Mouse (Mus musculus) liver, embryonic 12.5 days (tissue): ENCODE results near the gene Aipl1. TPM values are rescaled to one million over a fixed set of nuclear protein-coding genes. Genes with fewer than 3 reads are reported as not detected.

Experiments
- ATAC-seq: fragments of 200-750 bp; cut with Nextera tagmentation; 2 replicates; pipeline ENCODE4 v1.8.0; 2017; ENCODE audit warnings: moderate number of reproducible peaks, mild to moderate bottlenecking, moderate library complexity
- H3K27ac ChIP-seq: fragments of 300-500 bp; sonication (generic); 2 replicates; pipeline ENCODE4 v1.5.1; 2016; ENCODE audit warnings: mild to moderate bottlenecking
- H3K27me3 ChIP-seq: fragments of 300-500 bp; sonication (generic); replicated peaks from 2 replicates; pipeline ENCODE4 v1.6.1; 2016; ENCODE audit warnings: mild to moderate bottlenecking, moderate library complexity
- H3K36me3 ChIP-seq: fragments of 300-500 bp; sonication (generic); 2 replicates; pipeline ENCODE4 v1.6.1; 2016; ENCODE audit warnings: mild to moderate bottlenecking, moderate library complexity
- H3K4me1 ChIP-seq: fragments of 300-500 bp; sonication (generic); 2 replicates; pipeline ENCODE4 v1.6.1; 2016
- H3K4me2 ChIP-seq: fragments of 300-500 bp; sonication (generic); 2 replicates; pipeline ENCODE4 v1.6.1; 2016; ENCODE audit warnings: mild to moderate bottlenecking, moderate library complexity
- H3K4me3 ChIP-seq: fragments of 300-500 bp; sonication (generic); 2 replicates; pipeline ENCODE4 v1.5.1; 2016; ENCODE audit warnings: mild to moderate bottlenecking, moderate library complexity
- H3K9ac ChIP-seq: fragments of 300-500 bp; sonication (generic); 2 replicates; pipeline ENCODE4 v1.6.1; 2016; ENCODE audit warnings: mild to moderate bottlenecking, moderate library complexity
- H3K9me3 ChIP-seq: fragments of 300-500 bp; sonication (generic); replicated peaks from 2 replicates; pipeline ENCODE4 v1.6.1; 2016; ENCODE audit warnings: mild to moderate bottlenecking, moderate library complexity
- WGBS: fragments of 180-500 bp; shearing (Covaris S2); methylation state at CpG from one replicate; pipeline ENCODE4 v1.1.7; 2016; ENCODE audit not compliant: insufficient replicate concordance; 5-methylcytosine and 5-hydroxymethylcytosine counted together
- polyA plus RNA-seq: library from polyadenylated mRNA; unstranded; fragments of >200 nt; fragmentation: Nextera tagmentation; extraction: Ambion mirVana; gene quantifications from 2 replicates; pipeline ENCODE4 v1.2.1, GENCODE M21; 2016

Gene Aipl1
- polyA plus RNA-seq, 1 experiment from 2014 or later, result 0.13 TPM

DNA sequence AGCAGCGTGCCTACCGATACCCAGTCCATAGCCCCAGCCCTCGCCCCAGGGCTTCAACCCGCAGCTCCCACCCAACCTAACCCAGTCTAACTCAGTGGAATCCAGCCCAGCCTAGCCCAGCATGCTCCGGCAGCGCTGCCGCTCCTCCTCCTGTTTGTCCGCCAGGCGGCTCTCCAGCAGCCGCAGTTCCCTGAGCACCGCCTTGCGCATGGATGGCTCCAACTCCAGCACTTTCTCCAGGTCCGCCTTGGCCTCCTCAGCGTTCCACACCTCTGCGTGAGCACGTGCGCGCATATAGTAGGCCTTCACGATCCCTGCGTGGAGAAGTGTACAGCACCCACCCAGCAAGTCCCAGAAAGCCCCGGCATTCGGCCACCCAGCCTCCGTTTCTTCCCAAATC is 8.2 kb downstream of the Aipl1 start:
- H3K27me3 ChIP-seq, result peaks cover 24% of the 10 kb centered on the region
- no peak overlapping the region for H3K9ac ChIP-seq
- 0 out of 2 replicates have a peak, but pooled peaks cover 2% of the 10 kb centered on the region for H3K4me1 ChIP-seq
- H3K4me3 ChIP-seq, result no peak overlapping the region
- no peaks in the 10 kb centered on the region for H3K9me3 ChIP-seq
- no peak for ATAC-seq
- H3K27ac ChIP-seq, result no peak overlapping the region
- H3K4me2 ChIP-seq, result no peak overlapping the region
- WGBS, result 22% methylated on average over 23 of the region's 23 CpGs
- no peaks in the 10 kb centered on the region for H3K36me3 ChIP-seq

GRCm38 (mm10) chr11:72027836-72028235 is 9.5 kb downstream of the Aipl1 start:
- H3K36me3 ChIP-seq, result no peaks in the 10 kb centered on the region
- peaks cover 24% of the 10 kb centered on the region for H3K27me3 ChIP-seq
- no peaks in the 10 kb centered on the region for H3K9me3 ChIP-seq
- no peak for ATAC-seq
- H3K4me2 ChIP-seq, result no peak overlapping the region
- H3K9ac ChIP-seq, result no peak overlapping the region
- no peak overlapping the region for H3K4me3 ChIP-seq
- 63% methylated on average over 9 of the region's 9 CpGs for WGBS
- 0 out of 2 replicates have a peak, but pooled peaks cover 11% of the 10 kb centered on the region for H3K4me1 ChIP-seq
- no peak overlapping the region for H3K27ac ChIP-seq

- Histone ChIP-seq H3K27ac (no peak overlapping the region), H3K4me2 (no peak overlapping the region), H3K9ac (no peak overlapping the region), H3K4me1 (peaks cover 16% of the 10 kb centered on the region; the same call in 1 of the 2 replicates), H3K36me3 (no peaks in the 10 kb centered on the region), H3K27me3 (peaks cover 24% of the 10 kb centered on the region), H3K9me3 (no peaks in the 10 kb centered on the region), H3K4me3 (no peak overlapping the region)
- no peak for ATAC-seq
- 79% methylated on average over 9 of the region's 9 CpGs for WGBS
Measured at GRCm38 (mm10) chr11:72026516-72026915, 10.8 kb downstream of the Aipl1 start.

GRCm38 (mm10) chr11:72025843-72026242 is 11.5 kb downstream of the Aipl1 start:
- no peak overlapping the region for H3K4me3 ChIP-seq
- peaks cover 24% of the 10 kb centered on the region for H3K27me3 ChIP-seq
- H3K9ac ChIP-seq, result no peak overlapping the region
- no peak overlapping the region for H3K27ac ChIP-seq
- H3K36me3 ChIP-seq, result no peaks in the 10 kb centered on the region
- peaks cover 16% of the 10 kb centered on the region; the same call in 1 of the 2 replicates for H3K4me1 ChIP-seq
- 23% methylated on average over 5 of the region's 5 CpGs for WGBS
- H3K4me2 ChIP-seq, result no peak overlapping the region
- no peak for ATAC-seq
- H3K9me3 ChIP-seq, result no peaks in the 10 kb centered on the region

GRCm38 (mm10) chr11:72024193-72024781 is 13.0 kb downstream of the Aipl1 start:
- no peaks in the 10 kb centered on the region for H3K36me3 ChIP-seq
- peaks cover 9% of the 10 kb centered on the region for H3K27me3 ChIP-seq
- no peak overlapping the region for H3K27ac ChIP-seq
- peak; percentile 19; the same call in 1 of the 2 replicates for ATAC-seq
- no peaks in the 10 kb centered on the region for H3K9me3 ChIP-seq
- no peak overlapping the region for H3K4me3 ChIP-seq
- 32% methylated on average over 5 of the region's 5 CpGs for WGBS
- H3K9ac ChIP-seq, result no peak overlapping the region
- H3K4me2 ChIP-seq, result no peak overlapping the region
- peaks cover 16% of the 10 kb centered on the region; the same call in 1 of the 2 replicates for H3K4me1 ChIP-seq

DNA sequence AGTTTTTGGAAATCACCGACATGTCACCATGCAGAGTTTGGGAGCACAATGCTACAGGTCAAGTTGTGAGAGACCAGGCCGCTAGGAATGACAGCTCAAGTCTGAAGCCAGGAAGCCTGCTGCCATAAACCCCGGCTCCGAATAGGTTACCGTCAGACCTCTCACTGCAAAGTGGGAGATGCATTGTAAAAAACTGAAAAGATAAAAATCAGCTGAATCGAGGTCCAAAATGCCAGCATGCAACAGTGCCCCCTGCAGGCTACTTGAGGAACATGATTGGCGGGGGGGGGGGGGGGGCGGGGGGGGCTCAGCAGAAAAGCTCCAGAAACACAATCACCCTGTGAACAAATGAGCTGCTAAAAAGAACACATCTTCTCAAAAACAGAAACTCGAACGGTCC is 13.7 kb downstream of the Aipl1 start:
- peaks cover 2% of the 10 kb centered on the region; the same call in 1 of the 2 replicates for H3K27me3 ChIP-seq
- no peak overlapping the region for H3K9ac ChIP-seq
- no peak overlapping the region for H3K27ac ChIP-seq
- H3K4me3 ChIP-seq, result no peak overlapping the region
- H3K9me3 ChIP-seq, result no peaks in the 10 kb centered on the region
- WGBS, result 31% methylated on average over 10 of the region's 10 CpGs
- peaks cover 16% of the 10 kb centered on the region; the same call in 1 of the 2 replicates for H3K4me1 ChIP-seq
- H3K36me3 ChIP-seq, result no peaks in the 10 kb centered on the region
- ATAC-seq, result no peak
- H3K4me2 ChIP-seq, result no peak overlapping the region

GRCm38 (mm10) chr11:72022827-72023226 is 14.5 kb downstream of the Aipl1 start:
- peaks cover 16% of the 10 kb centered on the region; the same call in 1 of the 2 replicates for H3K4me1 ChIP-seq
- no peak overlapping the region for H3K9ac ChIP-seq
- no peak for ATAC-seq
- no peak overlapping the region for H3K4me2 ChIP-seq
- no peaks in the 10 kb centered on the region for H3K27me3 ChIP-seq
- H3K36me3 ChIP-seq, result no peaks in the 10 kb centered on the region
- H3K9me3 ChIP-seq, result no peaks in the 10 kb centered on the region
- H3K4me3 ChIP-seq, result no peak overlapping the region
- WGBS, result 74% methylated on average over 6 of the region's 6 CpGs
- no peak overlapping the region for H3K27ac ChIP-seq

DNA sequence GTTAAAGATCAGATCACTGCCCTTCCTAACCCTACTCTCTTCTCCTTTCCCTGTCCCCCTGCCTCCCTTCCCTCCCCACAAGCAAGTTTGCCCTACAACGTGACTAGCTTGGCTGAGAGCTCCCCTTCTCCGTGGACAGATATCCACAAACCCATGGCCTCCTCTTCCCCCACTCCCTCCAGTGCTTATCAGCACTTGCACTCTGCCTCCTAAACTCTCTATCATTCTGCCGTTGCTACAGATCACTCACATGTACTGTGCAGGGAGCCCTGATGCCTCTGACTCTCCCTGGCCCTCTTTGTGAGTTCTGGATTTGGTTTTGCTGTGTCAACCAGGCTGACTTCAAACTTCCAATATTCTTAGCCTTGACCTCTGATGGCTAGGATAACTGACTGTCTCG is 16.3 kb downstream of the Aipl1 start:
- peak; percentile 78 for ATAC-seq
- Histone ChIP-seq H3K9me3 (no peaks in the 10 kb centered on the region), H3K27ac (no peak overlapping the region), H3K4me3 (no peak overlapping the region), H3K4me1 (peaks cover 16% of the 10 kb centered on the region; the same call in 1 of the 2 replicates), H3K27me3 (no peaks in the 10 kb centered on the region), H3K36me3 (no peaks in the 10 kb centered on the region), H3K4me2 (no peak overlapping the region), H3K9ac (no peak overlapping the region)
- WGBS, result 30% methylated on average over 4 of the region's 4 CpGs

DNA sequence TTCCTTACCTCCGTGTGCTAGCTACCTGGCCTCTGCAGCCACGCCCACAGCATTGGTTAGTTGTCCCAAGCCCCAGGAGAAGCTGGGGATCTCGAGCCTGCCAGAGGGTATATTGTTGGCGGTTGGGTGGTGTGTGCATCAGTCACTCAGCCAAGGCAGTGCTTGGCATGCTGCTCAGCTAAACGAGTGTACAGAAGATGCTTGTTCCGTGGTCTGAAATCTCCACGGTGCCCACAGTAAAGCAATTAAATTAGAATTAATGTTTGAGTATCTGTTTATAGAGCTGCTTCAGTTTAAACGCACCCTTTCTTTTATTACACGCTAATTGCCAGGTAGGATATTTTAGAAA is 20.1 kb downstream of the Aipl1 start:
- no peak for ATAC-seq

GRCm38 (mm10) chr11:72016518-72017252 is 20.6 kb downstream of the Aipl1 start:
- H3K9me3 ChIP-seq, result no peaks in the 10 kb centered on the region
- no peaks in the 10 kb centered on the region for H3K36me3 ChIP-seq
- H3K27me3 ChIP-seq, result peaks cover 3% of the 10 kb centered on the region
- no peak overlapping the region for H3K27ac ChIP-seq
- H3K4me3 ChIP-seq, result no peak overlapping the region
- ATAC-seq, result no peak
- H3K4me1 ChIP-seq, result peaks cover 2% of the 10 kb centered on the region; the same call in 1 of the 2 replicates
- no peak overlapping the region for H3K9ac ChIP-seq
- no peak overlapping the region for H3K4me2 ChIP-seq
- WGBS, result 56% methylated on average over 13 of the region's 13 CpGs

More for the DNA sequence above, 20.1 kb downstream of the Aipl1 start:
- 59% methylated on average over 9 of the region's 9 CpGs for WGBS
- no peak overlapping the region for H3K27ac ChIP-seq
- no peak overlapping the region for H3K4me3 ChIP-seq
- H3K9me3 ChIP-seq, result no peaks in the 10 kb centered on the region
- no peaks in the 10 kb centered on the region for H3K36me3 ChIP-seq
- no peak overlapping the region for H3K9ac ChIP-seq
- H3K4me2 ChIP-seq, result no peak overlapping the region
- H3K27me3 ChIP-seq, result no peaks in the 10 kb centered on the region; the same call in 1 of the 2 replicates
- peaks cover 5% of the 10 kb centered on the region; the same call in 1 of the 2 replicates for H3K4me1 ChIP-seq

GRCm38 (mm10) chr11:72014674-72015073 is 22.6 kb downstream of the Aipl1 start:
- WGBS, result 76% methylated on average over 4 of the region's 4 CpGs
- no peaks in the 10 kb centered on the region for H3K36me3 ChIP-seq

GRCm38 (mm10) chr11:72011955-72012354 is 25.4 kb downstream of the Aipl1 start:
- 64% methylated on average over 1 of the region's 1 CpGs for WGBS
- no peak overlapping the region for H3K9ac ChIP-seq
- no peaks in the 10 kb centered on the region for H3K36me3 ChIP-seq
- H3K27me3 ChIP-seq, result peaks cover 4% of the 10 kb centered on the region
- H3K4me1 ChIP-seq, result 0 out of 2 replicates have a peak, but pooled peaks cover 4% of the 10 kb centered on the region
- H3K4me3 ChIP-seq, result no peak overlapping the region
- no peak overlapping the region for H3K27ac ChIP-seq
- H3K4me2 ChIP-seq, result no peak overlapping the region
- ATAC-seq, result no peak
- no peaks in the 10 kb centered on the region for H3K9me3 ChIP-seq

More at GRCm38 (mm10) chr11:72014674-72015073, 22.6 kb downstream of the Aipl1 start:
- H3K27me3 ChIP-seq, result peaks cover 4% of the 10 kb centered on the region
- H3K4me2 ChIP-seq, result no peak overlapping the region
- no peak overlapping the region for H3K27ac ChIP-seq
- ATAC-seq, result no peak
- no peak overlapping the region for H3K4me3 ChIP-seq
- H3K4me1 ChIP-seq, result 0 out of 2 replicates have a peak, but pooled peaks cover 4% of the 10 kb centered on the region
- no peak overlapping the region for H3K9ac ChIP-seq
- no peaks in the 10 kb centered on the region for H3K9me3 ChIP-seq
